Mouse (Mus musculus): ENCODE results near the gene Xiap.

DNA sequence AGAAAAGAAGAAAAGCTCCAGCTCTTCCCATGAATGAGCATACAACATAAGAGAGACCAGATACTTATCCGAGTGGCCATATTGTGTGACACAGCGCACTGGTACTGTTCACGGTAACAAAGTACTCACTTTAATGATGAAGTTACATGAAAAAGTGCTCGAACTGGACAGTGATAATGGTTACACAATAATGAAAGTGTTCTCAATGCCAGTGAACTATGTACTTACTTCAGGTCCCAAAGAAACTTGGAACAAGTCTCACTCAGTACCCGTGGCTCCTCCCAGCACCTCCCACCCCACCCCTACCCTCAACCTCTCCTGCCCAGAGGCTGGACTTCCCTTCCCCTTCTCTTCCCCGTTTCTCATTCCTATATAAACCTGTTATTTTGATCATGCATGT lies 5.6 kb downstream of the Xiap start:
- TF ChIP-seq POLR2A (IDR thresholded peaks at IDR 0.05; ENCODE audit: control insufficient read depth, extremely low read depth, insufficient read depth, low read length, poor library complexity) (no peak), CTCF (IDR thresholded peaks at IDR 0.05; ENCODE audit: borderline replicate concordance, control insufficient read depth, extremely low read depth, insufficient read depth, low read length, poor library complexity) (no peak)

All from thymus, adult 2 months (tissue).